Mouse (Mus musculus) NIH3T3 (cell line): Measurements from ENCODE around the gene Smim6.

Experiments
- DNase-seq: peaks from one replicate; pipeline ENCODE4 v3.0.0-alpha.2; 2012; ENCODE audit warnings: low read depth

Smim6 gene

DNA sequence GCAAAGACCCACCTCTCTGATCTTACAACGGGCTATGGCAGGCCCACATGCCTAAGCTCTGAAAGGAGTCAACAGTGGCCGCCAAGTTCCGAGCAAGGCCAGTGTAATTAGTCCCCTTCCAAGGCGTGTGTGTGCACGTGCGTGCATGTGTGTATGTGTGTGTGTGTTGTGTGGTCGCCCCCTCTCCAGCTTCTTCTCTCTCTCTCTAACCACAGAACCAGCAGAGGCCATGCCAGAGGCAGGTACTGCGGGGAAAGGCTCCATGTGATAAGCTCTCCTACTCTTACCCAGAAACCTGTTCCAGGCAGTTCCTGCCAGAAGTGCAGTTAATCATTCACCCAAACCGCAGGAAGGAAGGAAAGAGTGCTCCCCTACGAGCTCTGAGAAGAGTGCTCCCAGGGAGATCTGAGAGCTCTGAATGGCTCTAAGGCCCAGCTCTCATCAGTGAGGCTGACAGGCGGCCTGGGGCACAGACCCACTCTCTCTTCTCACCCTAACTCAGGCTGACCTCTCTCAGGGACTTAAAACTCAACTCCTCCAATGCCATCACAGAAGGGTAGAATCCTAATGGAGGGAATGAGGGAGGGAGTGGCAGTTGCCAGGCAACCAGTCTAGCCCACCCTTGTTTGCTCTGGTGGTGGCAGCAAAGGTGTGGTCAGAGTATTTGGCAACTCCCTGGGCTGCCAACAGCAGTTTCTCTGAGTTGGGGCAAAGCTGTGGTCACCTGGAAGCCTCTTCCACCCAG is at the start of gene Smim6:
Smim6 (plus strand) TSS at position 386 of the 745 bp plus-strand sequence.
- DNase-seq = no peak

DNA sequence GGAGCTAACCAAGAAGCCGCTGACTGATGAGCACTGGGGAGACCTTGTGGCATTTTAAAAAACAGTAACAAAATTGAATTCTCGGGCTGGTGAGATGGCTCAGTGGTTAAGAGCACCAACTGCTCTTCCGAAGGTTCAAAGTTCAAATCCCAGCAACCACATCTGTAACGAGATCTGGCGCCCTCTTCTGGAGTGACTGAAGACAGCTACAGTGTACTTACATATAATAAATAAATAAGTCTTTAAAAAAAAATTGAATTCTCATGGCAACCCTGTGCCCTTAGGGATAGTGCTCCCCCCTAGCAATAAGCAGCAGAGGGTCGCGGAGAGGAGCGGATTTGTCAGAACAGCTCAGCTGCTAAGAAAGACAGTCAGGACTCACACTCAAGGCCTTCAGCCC is 47.9 kb upstream of the Smim6 start:
- peak; percentile 22 for DNase-seq

DNA sequence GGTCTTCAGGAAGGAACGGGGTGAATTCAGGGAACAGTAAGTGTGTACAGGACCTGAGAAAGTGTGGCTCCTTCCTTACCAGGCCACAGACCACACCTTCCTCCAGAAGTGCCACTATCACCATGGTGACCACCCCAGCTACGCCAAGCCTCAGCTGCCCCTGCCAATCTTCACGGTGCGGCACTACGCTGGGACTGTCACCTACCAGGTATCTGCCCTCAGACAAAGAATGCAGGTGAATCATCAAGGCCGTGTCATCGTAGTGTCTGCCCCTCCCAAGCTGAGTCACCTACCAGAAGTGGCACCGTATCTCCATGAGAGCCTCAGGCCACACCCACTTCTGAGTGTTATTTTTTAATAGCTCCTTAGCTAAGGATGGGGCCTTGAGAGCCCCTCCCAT is 42.4 kb upstream of the Smim6 start:
- peak; percentile 12 for DNase-seq

DNA sequence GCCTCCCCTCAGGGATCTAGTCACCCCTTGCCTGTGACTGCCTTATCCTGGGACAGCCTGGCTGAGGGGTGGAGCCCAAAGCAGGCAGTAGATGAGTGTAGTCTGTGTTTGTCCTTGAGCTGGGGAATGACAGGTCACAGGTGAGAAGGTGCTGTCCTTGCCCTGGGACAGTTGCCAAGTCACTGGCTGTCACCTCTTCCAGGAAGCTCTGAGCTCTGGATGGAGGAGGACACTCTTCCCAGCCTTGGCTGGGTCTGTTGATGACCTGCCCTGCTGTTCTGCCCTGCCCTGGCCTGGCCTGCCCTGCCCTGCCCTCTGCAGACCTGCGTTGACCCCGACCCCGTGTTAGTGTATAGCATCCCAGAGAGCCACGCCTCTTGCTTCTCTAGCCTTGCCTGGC is 39.4 kb upstream of the Smim6 start:
- DNase-seq = no peak

DNA sequence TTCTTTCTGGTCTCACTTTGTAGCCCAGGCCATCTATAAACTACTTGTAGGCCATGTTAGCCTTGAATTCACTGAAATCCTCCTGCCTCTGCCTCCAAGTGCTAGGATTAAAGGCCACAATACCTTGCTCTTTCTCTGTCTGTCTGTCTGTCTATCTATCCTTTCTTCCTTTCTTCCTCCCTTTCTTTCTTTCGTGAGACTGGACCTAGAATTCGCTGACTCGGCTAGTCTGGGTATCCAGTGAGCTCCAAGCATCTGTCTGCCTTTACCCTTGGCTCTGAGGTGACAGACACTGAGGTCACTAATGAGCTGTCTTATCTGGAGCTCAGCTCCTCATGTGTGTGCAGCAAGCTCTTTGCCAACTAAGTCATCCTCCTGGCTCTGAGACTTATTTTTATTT is 35.9 kb upstream of the Smim6 start:
- no peak for DNase-seq

DNA sequence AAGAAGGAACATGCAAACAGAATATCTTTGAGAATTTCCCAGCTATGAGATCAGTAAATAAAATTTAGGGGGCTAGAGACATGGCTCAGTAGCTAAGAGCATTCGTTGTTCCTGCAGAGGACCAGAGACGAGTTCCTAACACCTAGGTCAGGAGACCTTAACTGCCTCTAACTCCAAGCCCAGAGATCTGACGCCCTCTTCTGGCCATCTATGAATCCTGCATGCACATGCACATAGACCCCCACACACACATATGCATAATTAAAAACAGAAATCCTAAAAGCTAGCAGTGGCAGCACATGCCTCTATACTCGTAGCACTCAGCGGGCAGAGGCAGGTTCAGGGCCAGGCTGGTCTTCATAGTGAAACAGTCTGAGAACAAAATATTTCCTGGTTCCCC is 35.4 kb upstream of the Smim6 start:
- no peak for DNase-seq

DNA sequence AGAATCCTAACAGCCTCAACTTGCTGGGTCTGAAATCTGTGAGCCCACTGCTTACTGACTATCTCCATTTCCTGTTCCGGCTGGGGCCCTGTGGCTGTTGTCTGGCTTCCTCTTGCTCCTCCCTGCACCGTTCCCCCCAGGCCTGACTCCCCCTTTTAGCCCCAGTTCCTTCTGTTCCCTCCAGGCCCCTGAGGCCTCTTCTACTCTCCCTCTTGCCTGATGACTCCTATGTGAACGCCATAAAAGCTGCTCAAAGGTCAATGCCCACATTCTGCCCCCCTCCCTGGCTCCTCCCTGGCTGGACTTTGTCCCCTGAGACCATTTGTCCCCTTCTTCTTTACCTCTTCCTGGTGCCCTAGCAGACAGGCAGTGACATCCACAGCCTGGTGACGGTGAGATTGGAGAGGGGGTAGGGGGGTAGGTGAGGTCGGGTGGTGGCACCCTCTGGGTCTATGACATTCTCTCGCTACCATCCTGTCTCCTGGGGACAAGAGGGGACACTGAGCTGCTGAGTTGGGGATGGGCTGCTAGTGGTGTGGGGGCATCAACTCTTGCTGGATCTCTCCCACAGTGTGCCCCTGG is 34.6 kb upstream of the Smim6 start:
- DNase-seq = no peak

DNA sequence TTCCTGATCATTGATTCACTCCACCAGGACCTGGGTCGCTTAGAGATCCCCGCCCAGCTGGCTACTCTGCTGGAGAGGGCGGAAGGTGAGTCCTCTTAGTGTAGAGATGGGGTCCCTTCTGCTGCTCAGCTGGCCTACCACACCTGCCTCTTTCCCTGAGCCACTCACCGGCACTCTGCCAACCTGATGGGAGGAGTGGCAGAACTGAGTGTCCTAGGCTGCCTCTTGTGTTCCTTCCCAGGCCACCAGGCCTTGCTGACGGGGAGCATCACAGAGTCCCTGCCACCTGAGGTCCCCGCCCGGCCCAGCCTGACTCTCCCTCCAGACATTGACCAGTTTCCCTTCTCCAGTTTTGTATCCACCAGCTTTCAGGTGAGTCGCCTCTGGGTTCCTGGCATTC is 33.7 kb upstream of the Smim6 start:
- no peak for DNase-seq

DNA sequence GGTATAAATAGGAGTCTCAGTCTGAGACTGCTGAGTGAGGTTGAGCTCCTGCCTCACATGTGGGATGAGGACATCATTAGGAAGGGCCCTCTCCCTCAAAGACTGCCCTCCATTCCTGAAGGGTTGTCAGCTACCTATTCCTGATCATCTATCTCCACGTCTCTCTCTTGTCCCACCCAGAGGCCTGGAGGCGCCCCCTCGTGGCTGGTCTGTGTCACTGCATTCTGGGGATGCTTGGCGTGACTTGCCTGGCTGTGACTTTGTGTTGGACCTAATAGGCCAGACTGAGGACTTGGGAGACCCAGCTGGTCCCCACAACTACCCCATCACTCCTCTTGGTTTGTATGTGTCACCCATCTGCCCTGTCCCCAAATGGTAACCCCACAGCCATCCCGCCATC is 30.8 kb upstream of the Smim6 start:
- DNase-seq = peak; percentile 77

DNA sequence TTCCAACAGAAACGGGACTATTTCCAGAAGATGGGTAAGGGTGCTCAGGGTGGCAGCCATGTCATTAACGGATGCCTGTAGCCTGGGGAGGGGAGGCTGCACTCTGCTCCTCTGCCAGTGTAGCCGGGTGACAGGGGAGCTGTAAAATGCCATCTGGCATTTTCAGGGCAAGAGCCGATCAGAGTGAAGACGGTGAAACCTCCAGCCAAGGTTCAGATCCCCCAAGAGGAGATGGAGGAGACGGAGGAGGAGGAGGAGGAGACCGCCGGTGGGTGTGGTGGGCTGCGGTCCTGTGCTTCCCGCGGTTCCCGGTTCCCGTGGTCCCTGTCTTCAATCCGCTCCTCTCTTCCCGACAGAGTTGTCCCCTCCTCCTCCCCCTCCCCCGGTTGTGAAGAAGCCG is 28.6 kb upstream of the Smim6 start:
- no peak for DNase-seq

DNA sequence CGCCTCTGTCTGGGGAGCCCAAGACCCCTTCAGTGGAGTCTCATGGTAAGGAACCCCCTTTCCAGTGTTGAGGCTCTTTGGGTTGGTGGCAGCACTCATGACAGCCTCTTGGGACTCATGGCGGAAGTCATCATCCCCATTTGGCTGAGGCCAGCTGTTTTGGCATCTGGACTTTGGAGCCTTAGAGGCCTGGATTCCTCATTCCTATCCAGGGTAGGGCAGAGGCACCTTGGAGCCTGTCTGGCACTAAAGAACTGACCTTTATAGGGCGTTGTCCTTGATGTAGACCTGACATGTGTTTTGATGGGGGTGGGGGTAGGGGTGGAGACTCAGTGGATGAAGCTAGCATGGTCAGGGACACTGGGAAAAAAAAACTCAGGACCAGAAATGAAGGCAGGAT is 27.5 kb upstream of the Smim6 start:
- no peak for DNase-seq

DNA sequence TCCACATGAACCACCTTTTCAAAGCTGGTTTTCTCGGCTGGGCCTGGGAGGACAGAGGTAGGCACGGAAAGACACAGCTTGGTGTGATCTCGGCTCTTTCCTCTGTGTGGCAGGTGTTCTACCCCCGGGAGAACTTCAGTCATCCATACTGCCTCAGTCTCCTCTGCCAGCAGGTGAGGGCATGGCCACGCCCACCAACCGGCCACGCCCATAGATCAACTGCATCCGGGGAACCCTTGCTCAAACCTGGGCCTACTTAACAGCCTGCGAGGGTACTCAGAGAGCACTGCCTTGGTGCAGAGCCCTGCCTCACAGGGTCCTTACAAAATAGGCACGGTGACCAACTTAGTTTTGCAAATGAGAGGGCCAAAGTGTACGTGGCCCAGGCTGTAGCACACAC is 26.5 kb upstream of the Smim6 start:
- DNase-seq = no peak

DNA sequence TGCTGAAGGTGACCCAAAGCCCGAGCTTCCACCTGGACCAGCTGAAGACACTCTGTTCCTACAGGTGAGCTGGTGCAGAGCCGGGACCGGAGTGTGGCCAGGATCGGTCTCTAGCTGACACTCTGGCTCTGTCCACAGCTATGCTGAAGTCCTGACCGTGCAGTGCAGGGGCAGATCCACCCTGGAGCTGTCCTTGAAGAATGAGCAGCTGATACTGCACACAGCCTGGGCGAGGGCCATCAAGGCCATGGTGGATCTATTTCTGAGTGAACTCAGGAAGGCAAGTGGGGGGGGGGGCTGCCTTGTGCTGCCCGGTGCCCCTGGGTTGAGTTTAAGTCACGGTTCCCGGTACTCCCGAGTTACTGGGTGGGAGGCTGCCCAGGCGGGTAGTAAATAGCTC is 25.4 kb upstream of the Smim6 start:
- no peak for DNase-seq

DNA sequence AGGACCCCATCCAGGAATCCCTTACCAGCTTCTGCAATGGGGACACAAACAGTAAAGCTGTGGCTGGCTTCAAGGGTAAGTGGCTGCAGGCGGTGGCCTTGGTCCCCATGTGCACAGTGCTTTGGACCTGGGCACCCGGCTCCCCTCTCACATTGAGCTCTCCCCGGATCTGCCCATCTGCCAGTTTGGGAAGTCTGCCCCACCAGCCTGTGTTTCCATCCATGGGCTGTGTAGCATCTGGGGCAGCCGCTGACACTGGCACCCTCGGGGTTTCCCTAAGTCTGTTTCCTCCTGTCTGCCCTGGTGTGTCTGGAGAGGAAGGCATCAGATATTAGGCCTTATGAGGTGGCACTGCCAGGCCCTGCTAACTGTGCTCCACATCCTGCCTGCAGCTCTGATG is 23.8 kb upstream of the Smim6 start:
- no peak for DNase-seq

DNA sequence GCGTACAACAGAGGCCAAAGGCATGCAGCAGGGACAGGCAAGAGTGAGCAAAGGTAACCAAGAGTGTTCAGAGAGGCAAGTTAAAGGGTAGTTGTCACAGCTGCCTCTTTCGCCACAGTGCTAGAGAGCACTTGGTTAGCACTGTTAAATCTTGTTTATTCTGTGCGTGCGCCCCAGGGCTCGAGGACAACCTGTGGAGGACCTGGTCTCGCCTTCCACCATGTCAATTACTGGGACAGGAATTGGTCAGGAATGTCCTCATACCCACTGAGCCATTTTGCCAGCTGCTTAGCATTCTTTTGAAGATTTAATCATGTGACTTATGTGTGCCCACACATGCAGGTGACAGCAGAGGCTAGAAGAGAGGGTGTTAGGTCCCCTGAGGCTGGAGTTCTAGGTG is 22.7 kb upstream of the Smim6 start:
- DNase-seq = no peak

DNA sequence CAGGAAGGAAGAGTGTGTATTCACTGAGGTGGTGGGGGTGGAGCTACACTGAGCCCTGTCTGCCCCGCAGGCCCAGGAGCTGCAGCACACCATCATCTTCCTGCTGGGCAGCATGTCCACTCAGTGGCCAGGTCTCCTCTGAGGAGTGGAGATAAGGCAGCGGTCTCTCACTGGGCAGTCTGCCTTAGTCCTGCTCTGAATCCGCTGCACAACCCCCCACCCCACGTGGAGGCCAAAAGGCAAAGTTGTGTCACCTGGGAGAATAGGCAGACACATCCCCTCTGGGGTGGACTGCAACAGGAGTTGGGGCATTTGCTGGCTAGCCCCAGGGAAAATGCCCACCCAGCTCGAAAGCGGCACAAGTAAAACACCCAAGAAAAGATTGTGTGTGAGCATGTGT is 19.6 kb upstream of the Smim6 start:
- DNase-seq = no peak

DNA sequence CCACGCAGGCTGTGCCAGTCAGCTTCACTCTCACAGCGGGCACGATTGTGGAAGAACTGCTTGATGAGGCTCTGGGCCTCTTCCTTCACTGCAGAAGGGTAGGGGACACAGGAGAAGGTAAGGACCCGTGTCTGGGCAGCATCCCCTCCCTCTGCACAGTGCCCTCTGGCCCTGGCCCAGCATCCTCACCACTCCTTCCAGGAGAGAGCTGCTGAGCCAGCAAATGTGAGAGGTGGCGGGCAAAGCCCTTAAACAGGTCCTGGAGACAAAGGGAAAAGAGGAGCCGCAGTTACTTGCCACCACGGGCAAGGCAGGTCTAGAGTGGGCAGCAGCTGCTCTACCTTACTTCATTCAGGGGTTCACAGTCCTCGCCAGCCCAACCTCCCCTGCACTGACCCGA is 18.7 kb upstream of the Smim6 start:
- no peak for DNase-seq

DNA sequence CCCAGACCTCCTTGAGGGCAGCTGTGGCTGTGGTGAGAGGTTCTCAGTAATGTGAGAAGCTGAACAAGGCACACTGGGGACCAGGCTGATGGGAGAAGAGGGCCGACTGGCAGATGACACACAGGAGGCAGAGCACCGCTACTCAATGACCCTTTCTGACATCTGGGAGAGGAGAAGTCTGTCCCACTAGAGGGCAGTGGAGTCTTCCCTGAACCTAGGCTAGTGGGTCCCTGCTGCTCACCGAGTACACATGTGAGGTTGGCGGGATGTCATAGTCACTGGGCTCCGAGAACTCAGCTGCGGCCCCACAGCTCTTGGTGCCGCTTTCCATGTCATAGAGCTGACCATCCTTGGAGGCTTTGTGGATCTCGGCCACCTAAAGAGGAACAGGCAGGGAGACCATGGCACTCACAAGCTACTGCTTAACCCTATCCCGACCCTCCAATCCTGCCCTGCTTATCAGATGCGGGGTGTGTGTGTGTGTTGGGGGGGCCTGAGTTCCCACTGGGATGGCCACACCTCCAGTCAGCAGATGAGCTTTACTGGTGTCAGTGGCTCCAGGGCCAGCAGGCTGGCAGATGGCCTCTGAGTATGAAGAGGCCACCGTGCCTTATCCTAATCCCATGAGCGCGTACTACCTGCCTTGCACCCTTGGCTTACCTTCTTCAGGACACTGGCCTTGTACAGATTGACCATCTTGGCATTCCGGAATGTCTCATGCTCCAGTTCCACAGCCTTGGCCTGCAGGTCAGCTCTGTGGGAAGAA is 16.9 kb upstream of the Smim6 start:
- DNase-seq = no peak

DNA sequence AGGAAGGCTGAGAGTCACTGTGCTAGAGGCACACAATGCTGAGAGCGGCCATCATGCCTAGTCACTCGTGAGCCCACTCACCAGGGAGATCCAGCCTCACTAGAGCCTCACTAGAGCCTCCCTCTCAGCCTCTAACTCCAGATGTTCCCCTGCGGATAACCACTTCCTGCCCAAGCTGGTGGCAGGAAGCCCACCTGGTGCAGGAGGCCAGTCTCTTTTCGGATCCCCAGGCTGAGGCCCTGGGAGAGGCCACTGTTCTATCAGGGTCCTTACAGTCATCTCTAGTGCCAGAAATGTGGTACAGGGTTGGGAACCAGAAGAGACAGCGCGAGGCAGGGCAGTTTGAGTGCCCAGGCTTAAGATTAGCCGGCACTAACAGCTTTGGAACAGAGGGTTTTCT is 13.4 kb upstream of the Smim6 start:
- DNase-seq = no peak

DNA sequence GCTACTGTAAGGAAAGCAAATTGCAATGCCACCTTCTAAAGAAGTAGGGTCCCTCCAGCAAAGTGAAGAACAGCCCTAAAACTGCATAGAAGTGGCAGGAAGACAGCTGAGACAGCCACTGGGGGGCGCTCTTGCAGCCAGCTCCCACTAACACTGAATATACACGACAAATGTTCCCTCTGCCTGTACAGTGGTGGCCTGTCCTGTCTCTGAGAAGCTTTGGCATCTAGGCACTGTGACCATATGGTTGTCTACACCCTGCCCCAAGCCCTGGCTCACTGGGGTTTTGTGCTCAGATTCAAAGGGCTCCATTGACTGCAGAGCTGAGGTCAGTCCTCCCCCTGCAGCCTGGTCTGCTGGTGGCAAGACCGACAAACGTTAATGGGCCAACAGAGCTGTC is 12.9 kb upstream of the Smim6 start:
- peak; percentile 45 for DNase-seq

DNA sequence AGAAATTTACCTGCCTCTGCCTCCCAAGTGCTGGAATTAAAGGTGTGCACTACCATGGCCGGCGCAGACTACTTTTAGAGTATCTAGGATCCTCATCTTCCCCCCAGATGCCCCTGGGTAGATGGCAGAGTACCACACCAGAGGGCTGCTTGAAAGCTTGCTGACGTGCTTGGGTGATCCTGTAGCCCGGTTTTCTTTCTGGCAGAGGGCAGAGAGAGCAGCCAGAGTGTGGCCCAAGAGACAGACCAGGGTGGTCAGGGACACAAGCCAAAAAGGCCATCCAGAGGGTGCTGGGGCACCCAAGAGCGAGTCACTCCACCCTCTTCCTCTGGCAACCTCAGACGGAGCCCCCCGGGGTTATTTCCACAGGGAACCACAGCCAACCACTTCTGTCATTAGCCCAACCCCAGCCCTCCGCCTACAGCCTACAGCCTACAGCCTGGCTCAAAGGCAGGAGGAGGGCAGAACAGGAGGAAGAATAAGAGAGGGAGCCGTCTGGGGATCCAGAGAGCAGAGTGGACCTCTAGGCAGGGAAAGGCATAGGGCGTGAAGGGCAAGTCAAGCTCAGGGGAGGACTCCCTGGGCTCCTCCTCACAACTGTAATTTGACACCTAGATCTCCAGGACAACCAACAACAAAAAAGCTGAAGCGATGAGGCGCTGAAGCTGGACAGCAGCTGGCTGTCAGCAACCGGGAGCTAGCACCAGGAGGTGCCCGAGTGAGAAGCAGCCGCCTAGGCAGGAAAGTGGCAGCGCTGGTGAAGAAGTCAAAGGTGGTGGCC is 12.1 kb upstream of the Smim6 start, which contains the start of gene Smim5:
Smim5 (plus strand) TSS at position 481 of the 781 bp plus-strand sequence.
- DNase-seq = peak; percentile 76

DNA sequence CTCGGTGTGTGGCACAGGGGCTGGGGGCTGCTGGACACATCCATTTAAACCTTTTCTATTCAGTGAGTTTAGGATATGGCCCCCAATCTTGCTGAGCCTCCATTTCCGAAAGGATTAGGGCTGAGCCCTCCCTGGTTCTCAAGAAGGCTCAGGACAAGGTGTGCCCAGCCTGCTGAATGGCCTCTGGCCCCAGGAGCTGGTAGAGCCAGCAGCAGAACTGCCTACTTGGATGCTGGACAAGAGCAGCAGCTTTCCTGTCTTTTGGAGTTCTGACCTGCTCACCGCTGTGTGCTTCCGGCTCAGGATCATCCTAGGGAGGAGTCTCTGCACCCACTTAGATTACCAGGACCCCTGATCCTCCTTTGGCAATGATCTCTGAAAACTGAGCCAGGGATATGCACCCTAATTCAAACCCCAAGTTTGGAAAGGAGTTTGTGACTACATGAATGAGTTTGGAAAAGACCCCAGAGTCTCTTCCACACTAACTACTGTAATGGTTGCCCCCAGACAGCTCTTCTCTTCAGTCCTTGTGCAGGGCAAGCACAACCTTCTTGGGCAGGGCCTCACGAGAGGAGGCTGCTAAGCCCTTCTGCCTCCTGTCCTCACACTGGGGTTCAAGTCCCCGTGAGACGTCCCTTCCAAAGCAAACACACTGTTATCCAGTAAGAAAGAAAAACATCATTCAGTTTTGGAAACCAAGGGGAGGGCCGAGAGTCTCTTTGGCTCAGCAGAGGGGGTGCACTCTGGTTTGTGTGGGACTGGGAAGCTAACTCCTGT is 11.1 kb upstream of the Smim6 start:
- no peak for DNase-seq
